Mouse (Mus musculus) NIH3T3 (cell line): ENCODE measurements around the gene Ankib1.

Experiments used
- DNase-seq: peaks from one replicate; pipeline ENCODE4 v3.0.0-alpha.2; 2012; ENCODE audit warnings: low read depth

The Ankib1 gene

GRCm38 (mm10) chr5:3646991-3647707, 155.6 kb downstream of the Ankib1 start:
- peak; percentile 82 for DNase-seq

GRCm38 (mm10) chr5:3646539-3646938, 156.2 kb downstream of the Ankib1 start:
- DNase-seq: no peak

GRCm38 (mm10) chr5:3645326-3645725, 157.4 kb downstream of the Ankib1 start:
- no peak for DNase-seq

GRCm38 (mm10) chr5:3644621-3645020, 158.1 kb downstream of the Ankib1 start:
- no peak for DNase-seq
